Mouse (Mus musculus) ovary, adult 18-20 months (tissue): Measurements from ENCODE around the gene Nr2c2ap.

ENCODE experiments used
- DNase-seq: peaks from one replicate; pipeline ENCODE4 v3.0.0; 2022; ENCODE audit warnings: low spot score, mixed read lengths

The Nr2c2ap gene

DNA sequence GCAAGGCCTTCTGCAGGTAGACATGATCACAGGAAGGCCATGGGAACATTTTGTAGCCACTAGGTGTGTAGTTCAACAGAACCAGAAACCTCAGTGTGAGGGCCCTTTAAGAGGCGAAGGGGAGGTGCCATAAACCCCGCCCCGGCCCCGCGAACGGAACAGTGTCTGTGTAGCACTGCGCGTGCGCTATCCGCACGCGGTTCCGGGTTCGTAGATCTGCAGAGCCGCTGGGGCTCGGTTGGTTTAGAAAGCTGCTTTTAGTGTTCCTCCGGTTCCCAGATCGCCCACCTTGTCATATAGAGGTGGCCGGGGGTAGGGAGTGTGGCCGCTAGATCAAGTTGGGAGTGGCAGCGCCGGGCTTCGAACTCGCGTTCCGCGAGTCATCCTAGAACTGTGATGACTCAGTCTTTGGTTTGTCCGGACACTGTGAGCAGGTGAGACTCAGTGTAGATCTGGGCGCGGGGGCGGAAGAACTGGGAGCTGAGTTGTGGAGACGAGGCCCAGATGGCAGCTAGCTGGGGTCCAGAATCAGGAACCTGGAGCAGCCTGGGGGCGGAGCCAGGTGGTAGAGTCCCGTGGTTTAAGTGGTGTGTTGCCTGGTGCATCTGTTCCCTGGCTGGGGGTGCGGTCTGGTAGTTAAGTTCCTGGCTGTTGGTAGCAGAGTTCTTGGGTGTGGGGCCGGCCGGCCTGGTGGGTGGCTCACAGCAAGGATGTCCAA, at the start of gene Nr2c2ap:
TSS of gene Nr2c2ap (plus strand) at position 168 of the 718 bp plus-strand sequence.
- peak; percentile 60 for DNase-seq

DNA sequence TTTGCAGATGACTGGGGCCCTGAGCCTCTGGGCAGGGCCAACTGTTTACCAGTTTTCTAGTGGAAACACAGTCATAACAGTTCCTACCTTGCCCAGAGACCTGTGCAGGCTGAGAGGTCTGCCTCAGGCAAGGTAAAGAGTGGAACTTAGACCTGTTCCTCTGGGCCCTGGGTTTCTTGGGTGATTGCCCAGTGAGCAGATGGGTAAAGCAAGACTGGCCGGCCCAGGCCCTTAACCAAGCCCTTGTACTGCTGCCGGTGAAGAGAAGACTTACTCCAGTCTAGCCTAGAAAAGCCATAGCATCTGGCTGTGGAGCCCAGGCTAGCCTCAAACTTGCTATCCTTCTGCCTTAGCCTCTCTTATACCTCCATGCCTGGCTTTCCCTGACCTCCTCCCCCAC, 49.2 kb upstream of the Nr2c2ap start:
- DNase-seq, result no peak

DNA sequence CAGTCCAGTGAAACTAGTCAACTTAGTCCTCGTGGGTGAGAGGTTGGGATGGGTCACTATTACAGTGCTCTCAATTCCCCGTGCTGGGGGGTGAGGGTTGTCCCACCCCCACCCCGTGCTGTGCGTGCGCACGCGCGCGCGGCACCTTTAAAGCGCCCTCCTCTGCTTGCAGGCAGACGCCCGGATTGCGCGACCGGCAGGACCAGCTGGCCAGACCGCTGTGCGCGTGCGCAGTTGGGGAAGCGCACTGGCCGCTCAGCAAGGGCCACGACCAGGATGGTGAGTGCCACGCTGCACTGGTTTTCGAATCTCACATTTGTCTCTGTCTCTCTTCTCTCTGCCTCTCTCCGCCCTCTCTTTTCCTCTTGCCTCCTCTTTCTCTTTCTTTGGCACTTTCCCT, 47.8 kb upstream of the Nr2c2ap start, which contains the start of gene Hapln4:
TSS of gene Hapln4 (plus strand) at position 173 of the 400 bp plus-strand sequence.
- DNase-seq, result no peak

DNA sequence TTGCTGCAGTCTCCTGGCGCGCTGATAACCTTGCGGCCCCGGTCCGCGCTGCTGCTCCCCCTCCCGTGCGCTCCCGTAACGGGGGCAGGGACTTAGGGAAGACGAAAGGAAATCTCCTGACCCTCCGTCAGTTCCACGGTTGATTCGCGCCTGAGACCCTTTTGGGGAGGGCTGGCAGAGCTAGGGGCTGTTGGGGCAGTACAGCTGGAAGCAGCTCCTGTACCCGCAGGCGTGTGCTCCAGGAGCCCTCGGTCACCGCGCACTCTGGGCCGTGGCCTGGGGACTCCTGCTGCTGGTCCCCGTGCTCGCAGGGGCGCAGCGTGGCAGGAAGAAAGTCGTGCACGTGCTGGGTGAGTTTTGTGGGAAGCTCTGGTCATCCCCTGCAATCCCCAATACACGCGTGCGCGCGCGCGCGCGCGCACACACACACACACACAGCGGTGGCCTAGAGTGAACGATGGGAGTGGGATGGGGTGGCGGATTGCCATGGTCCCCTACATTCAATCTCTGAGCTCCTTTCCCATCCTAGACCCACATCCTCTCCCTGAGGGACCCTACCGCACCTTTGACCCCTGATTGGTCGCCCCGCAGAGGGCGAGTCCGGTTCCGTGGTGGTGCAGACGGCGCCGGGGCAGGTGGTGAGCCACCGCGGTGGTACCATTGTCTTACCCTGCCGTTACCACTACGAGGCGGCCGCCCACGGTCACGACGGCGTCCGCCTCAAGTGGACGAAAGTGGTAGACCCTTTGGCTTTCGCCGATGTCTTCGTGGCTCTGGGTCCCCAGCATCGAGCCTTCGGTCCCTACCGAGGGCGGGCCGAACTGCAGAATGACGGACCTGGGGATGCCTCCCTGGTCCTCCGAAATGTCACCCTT, 46.7 kb upstream of the Nr2c2ap start:
- no peak for DNase-seq

DNA sequence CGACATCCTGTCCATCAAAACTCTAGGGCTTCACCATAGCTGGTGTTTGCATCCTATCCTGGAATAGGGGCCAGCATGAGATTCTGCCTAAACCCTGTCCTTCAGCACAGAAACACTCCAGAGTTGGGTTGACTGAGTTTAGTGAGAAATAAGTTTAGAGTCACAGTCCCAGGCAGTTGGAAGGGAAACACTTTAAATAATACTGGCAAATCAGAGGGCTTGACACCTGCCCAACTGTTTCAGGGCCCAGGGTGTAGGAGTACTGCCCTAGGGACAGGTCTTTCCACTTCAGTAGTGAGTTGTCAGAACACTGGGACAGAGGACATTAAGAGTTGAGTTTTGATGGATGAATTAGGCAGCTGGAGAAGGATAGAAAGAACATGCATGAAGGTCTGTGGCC, 45.0 kb upstream of the Nr2c2ap start:
- no peak for DNase-seq

DNA sequence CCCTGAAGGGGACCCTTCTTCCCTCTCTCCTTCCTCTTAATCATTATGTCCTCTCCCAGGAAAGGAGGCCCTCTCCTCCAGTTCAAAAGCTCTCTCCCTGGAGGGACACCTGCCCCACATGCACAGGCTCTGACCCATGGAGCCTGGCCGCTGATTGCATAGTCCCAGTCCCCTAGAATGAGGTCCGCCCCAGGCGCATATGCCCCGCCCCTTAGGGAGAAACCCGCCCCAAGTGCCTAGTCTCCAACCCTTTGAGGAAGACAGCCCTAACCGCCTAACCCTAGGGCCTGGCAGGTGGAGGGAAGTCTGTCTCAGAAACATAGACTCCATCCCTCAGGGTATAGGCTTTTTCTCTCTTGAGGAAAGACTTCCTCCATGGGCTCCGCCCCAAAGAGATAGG, 43.9 kb upstream of the Nr2c2ap start:
- no peak for DNase-seq

DNA sequence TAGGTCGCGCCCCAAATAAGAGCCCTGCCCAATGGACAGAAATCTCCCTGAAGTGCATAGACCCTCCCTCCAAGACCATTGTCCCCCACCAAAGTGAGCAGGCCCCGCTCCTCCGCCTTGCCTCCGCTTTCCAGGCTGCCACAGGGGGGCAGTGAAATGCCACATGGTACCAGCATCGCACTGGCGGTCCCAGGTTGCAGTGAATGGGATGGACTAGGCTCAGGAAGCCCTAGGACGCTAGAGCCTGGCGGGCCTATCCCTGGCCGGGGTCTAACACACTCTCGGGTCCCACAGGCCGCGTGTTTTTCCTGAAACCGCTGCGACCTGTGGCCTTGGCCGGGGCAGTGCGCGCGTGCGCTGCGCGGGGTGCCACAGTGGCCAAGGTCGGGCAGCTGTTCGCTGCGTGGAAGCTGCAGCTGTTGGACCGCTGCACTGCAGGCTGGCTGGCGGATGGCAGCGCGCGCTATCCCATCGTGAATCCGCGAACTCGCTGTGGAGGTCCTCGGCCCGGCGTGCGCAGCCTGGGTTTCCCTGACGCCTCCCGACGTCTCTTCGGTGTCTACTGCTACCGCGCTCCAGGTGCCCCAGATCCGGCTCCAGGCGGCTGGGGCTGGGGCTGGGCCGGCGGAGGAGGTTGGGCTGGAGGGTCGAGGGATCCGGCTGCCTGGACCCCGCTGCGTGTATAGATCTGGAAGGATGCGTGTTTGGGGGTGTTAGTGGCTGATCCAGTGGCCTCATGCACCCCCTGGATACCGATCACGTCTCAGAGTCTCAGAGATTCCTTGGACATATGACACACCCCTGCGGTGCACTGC, 43.1 kb upstream of the Nr2c2ap start:
- no peak for DNase-seq

DNA sequence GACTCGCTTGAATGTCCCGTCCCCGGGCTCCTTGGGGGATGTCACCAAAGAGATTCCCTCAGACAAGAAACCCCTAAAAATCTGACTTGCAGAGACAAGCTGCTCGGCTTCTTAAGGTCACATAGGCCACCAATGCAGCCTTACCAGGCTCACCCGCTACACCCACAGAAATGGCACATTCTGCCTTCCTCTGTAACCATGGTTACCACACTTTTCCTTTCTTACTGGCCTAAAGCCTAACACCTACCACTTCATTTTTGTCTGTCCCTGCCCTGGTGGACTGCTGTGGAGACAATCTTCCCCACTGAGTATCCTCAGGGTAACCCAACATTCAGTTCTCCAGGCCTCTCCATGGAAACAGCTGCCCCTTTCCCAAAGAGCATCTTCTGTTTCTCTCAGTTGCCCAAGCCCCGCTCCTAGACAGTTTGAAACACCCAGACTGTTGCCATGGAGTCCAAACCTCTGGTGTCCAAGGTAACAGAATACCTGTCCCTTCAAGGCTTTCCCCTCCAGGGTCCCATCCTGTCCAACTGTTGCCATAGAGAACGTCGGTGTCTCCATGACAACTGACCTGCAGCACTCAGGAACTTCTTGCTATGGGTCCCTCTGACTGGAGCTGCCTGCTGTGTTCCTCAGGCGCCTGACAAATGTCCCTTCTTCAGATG, 41.7 kb upstream of the Nr2c2ap start:
- no peak for DNase-seq

DNA sequence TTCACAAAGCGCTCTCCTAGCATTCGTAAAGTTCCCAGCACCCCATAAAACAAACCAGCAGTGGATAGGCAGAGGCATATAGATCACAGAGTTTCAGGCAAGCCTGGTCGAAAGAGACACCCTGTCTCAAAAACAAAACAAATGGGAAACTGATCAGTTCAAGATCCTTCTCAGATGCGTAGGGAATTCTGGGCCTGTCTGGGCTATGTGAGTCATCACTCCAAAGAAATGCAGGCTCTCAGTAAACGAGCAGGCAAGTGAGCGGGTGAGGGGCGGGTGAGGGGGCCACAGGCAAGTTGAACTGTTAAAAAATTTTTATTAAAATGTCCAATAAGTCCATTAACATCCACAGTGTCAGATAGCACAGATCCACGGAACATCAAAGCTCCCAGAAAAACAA, 38.3 kb upstream of the Nr2c2ap start:
- no peak for DNase-seq

DNA sequence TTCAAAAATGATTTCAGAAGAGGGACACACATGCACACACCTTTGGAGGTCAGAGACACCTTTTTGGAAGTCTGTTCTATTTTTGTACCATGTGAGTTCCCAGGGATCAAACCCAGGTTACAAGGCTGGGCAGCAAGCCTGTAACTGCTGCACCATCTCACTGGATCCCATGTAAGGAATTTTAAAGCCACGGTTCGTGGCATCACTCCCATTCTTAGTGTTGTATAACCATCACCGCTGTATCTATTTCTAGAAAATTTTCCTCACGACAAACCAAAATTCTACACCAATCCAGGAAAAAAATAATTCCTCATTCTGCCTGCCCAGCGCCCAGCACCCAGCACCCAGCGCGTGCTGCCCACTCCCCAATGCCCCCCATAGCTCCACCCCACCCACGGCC, 31.9 kb upstream of the Nr2c2ap start:
- no peak for DNase-seq

DNA sequence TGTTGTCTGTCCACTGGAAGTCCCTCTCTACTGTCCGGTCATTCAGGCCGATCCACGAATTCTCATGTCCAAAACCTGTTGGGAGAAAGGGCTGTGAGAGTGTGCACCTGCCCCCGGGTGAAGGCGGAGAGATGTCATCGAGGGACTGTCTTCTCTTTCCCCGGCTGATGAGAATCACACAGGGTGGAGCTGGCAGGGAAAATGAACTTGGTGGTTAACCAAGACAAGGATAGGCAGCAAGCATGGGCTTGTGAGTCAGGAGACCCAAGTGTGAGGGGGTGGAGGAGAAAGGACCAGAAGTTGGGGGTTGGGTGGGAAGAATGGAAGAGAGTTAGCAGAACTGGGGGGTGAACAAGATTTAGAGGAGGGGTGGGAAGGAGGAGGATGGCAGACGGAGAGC, 30.9 kb upstream of the Nr2c2ap start:
- DNase-seq, result no peak

DNA sequence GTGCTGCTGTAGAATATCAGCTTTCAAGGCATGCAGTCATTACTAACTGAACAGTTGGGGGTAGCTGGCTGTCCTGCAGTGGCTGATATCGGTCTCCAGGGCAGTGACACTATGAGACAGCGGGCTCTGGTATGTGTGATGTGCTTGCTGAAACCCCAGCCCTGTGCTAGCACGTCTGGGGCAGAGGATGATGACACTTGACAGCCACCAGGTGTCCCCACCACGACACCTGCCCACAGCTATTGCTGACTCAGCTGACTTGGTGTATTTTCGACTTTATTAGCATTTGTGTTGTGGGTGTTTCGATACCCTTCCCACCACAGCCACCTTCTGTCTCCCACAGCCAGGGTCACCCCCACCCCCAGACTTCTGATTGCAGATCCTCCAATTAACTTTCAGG, 26.6 kb upstream of the Nr2c2ap start:
- DNase-seq, result no peak

DNA sequence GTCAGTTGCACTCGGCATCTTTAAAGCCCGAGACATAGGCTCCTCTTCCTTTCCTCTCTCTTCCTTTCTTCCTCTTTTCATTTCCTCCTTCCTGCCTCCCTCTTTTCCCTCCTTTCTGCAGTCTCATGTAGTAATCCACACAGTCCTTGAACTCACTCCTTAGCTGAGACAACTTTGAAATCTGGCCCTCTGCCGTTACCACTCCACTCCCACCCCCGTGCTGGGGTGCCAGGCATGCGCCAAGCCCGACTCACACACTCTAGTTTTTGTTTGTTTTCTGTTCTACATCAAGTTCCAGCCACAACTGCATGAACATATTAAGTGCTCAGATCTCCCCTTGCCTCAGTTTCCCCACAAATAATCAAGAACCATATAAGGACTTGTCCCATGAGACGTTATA, 26.2 kb upstream of the Nr2c2ap start:
- no peak for DNase-seq

DNA sequence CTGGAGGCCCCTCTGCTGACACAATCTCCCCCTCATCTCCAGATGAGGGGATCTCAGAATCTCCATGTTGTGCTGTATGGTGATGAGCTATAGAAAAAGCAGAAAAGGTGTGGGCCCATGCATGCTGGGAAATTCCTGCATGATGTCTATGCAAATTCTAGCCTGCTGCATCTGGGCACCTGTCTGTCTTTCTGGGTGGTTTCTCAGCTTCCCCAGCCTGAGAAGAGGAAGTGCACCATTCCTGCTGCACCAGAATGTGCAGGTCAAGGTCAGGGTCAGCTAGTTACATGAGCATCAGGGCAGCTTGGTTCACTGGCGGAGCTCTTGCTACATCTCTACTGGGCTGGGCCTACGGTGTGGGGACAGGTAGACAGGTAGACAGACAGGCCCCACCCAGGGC, 20.7 kb upstream of the Nr2c2ap start:
- no peak for DNase-seq

DNA sequence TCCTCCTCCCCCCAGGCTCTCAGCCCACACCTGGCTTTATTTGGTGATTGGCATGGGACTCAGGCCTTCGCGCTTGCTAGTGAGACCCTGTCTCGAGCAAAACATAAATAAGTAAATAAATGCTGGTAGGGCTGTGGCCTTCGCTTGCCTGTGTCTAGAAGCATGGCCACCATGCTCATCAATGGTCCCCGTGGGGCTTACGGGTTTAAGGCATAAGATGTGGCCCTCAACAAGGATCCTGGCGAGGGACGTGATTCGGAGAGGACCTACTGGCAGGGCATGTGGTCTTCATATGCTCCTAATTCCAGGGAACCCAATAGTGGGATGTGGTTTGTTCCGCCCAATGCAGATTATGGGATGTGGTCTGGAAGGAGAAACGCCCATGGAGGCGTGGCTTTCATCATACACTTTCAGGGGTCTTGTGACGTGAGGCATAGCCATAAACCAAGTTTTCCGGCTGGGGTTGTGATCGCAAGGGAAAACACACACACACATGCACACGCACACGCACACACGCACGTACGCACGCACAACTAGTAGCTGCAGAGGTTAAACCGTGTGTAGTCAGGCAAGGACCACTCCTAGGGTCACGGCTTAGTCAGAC, 19.8 kb upstream of the Nr2c2ap start:
- no peak for DNase-seq

DNA sequence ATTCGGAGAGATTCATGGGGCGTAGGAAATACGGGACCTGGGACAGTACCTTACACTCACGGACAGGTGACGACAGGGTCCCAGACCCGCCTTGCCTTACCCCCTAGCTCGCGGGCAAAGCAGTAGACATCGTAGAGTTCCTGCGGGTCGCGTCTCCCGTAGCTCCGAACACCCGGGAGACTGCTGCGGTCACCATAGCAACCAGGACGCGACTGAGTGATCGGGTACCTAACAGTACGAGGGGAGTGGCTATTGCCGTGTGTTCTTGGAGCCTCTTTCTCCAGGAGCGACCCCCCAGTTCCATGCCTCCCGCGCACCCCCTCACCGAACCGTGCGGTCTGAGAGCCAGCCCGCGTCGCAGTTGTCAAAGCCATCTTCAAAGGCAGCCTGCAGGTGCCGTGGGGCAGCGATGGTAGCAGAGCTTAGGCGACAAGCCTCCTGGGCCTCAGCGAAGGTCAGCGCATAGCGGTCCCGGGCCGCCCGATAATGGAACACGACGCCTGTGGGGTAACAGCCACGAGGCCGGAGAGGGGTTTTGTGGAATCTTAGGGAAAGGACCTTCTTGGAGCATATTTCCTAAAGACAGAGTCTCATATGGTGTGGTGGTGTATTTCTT, 18.6 kb upstream of the Nr2c2ap start:
- no peak for DNase-seq

DNA sequence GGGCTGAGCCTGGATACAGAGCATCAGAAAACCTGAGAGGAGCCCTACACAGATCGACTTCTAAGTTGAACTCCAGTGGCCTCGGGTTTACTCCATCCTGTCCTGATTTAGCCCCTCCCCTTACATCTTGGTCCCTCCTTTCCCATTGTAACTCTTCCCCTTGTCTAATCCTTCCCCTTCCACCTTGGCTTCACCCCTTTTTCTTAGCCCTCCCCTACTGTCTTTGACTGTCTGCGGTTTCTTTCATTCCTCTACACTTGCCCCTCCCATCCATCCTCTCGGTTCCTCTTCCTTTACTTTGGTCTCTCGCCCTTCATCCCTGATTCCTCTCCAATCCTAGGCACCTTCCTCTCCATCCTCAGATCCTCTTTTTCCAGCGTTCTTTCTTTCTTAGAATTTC, 16.6 kb upstream of the Nr2c2ap start:
- no peak for DNase-seq

DNA sequence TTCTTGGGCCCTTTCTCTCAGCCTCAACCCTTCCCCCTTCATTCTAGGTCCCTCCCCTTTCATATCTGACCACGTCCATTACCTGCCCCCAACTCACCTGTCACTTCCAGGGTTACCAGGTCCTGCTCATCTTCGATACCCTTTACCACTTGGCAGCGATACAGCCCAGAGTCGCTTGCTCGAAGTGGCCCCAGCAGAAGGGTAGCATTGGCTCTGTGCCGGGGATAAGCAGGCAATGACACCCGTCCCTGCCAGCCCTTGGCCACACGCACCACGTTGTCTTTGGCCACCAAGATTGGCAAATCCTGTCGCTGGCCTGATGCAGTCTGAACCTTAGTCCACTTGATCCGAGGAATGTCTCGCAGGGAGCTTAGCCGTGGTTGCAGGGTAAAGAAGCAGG, 16.2 kb upstream of the Nr2c2ap start:
- no peak for DNase-seq

DNA sequence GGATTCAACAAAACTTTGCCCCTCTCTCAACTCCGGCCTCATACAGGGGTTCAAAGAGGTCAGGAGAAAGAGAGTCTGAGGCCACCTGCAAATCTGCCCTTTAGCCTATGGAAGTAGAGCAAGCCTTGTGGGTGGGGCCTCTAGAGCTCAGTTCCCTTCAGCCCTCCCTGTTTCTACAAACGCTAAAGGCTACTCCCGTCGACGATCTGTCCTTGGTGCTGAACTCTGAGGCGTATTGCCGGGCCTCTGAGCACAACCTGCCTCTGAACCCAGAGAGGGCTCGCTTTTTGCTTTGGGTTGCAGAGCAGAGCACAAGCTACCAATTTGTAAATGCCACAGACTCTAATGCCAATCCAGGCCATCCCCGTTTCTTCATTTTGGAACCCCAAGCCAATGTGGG, 13.5 kb upstream of the Nr2c2ap start:
- DNase-seq, result no peak

DNA sequence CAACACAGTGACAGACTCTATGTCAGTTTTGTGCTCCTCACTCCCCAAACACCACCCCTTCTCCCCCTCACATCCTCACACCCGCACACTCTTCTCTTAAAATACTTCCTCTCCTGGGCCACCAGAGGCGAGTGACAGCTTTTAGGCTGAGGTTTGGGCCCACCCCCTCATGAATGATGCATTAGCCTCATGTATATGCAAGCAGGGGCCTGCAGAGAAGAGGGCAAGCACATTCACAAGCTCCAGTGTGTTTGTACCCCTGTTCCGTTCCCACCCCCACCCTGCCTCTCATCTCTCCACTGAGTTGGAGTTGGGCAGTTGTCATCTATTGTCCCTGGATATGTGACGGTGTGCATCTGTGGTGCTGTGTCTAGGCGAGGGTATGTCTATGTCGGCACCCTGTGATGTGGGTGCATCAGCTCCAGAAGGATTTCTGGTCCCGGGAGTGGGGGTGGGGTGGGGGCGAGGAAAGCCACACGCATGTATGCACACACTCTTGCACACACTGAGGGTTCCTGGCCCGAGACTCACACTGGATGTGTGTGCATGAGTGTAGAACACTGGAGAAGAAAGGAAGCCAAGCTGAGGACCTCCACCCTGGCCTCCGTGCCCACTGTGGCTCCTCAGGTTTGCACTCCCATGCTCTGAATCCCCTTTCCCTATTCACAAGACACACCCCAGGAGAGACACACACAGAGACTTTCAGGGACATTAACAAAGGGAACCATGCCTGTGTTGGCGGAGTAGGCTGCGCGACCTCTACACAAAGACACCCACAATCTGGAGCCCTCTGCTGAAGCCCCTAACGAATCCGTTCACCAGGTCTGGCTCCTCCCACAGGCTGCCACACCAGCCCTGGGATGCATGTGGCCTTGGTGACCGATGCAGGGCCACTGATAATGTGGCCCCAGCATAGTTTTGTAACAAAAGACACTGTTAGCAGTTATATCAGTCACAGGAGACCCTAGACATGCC, 12.1 kb upstream of the Nr2c2ap start:
- DNase-seq, result no peak
